Mouse (Mus musculus) monocyte, adult 2 months (primary cell): ENCODE data around the gene Vmn1r85.
A peak's percentile ranks its signal among the peaks of the same experiment; 100 is the strongest.

ENCODE experiments used
- DNase-seq, 2 experiments: peaks; one replicate each; pipeline ENCODE4 v3.0.0; 2022; ENCODE audit warnings: low spot score in 2 of 2, low read depth in 1 of 2

Gene Vmn1r85

DNA sequence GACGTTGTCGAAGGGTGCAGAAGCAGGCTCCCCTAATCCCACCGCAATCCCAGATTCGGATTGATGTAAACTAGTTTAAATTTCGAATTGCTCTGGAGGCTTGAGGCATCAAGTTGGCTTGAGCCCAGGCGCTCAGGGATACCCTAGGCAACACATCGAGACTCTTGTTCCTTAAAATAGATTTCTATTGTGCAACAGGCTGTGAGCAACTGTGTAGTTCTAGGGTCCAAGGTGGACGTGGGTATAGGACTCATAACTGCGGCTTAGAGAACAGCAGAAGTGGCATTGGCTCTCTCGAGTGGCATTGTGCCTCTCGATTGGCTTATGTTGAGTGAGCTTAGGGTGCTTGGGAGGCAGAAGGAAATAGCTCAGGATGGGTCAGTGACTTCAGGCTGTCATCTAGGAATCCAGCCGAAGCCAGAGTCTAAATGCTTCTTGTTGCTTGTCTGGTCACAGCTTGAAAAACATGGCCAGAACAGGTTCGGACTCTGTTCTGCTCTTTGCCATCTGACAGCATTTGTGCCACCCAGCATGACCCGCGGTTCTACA lies 56.3 kb downstream of the Vmn1r85 start:
- DNase-seq: no peak

GRCm38 (mm10) chr7:13037901-13038555 lies 56.9 kb downstream of the Vmn1r85 start, which contains the start of gene Ube2m:
Gene Ube2m (minus strand): TSS chr7:13038275.
- DNase-seq: peak; percentile 87 to 94

DNA sequence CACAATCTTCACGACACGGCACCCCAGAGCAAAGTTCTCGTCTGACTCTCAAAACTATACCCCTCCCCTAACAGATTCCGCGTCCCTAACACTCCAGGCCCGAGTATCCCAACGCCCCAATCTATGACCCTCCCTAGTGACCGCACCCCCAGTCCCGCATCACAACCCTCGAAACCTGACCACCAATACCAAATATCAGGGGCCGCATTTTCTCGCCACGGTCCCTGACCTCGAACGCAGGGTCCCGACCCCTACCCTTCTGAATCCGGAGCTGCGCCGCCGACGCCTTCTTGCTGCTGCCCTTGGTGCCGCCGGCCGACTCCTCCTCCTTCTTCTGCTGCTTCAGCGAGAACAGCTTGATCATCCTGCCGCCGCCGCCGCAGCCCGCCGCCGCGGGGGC lies 57.6 kb downstream of the Vmn1r85 start:
- DNase-seq: no peak

DNA sequence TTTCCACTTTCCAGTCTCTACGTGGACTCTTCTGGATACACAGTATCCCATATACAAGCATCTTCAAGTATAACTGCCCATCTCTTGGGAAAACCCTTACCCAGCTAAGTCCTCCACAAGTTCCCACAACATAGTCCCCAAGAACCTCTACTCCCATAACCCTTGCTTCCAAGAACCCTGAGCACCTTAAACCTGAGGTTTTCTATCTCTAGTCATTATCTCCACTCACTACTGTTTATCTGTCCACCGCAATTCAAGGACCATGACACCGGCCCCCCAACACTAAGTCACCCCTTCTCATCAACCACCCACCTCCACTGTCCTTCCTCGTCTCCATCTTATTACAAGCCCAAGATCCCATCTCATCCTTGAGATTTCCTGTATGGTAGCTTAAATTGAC lies 58.2 kb downstream of the Vmn1r85 start:
- no peak for DNase-seq

GRCm38 (mm10) chr7:13035211-13035855 lies 59.6 kb downstream of the Vmn1r85 start:
- no peak for DNase-seq

- peak; percentile 78 to 85 for DNase-seq
Observed at GRCm38 (mm10) chr7:13034148-13034977, 60.6 kb downstream of the Vmn1r85 start, which contains the start of gene Chmp2a. Gene Chmp2a (minus strand): TSS chr7:13034807.

DNA sequence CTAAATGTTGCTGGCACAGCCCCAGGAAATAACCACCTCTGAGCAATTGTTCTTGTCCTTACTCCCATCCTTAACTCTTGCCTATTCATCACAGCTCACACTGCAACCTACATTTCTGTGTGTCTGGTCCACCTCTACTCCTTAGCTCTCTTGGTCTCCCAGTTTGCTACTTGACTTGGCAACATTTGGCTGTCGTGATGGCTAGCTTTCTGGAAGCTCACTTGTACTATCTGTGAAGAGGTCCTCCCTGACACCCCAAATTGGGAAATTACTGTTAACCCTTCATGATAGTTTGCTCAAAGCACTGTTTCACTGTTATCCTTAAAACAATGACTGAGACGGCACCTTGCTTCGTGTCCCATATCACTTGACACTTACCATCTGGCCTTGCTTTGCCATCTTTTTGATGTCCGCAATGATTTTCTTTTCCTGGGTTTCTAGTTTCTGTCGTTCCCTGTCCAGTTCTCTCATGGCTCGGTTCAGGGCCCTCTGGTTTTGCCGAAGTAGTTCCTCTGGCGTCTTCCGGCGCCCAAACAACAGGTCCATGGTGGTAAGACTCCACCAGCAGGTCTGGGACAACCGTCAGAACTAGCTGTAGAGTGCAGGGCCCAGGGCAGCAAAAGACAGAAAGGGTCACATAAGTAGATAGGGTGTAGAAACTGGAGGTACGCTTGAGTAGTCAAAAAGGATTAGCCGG lies 61.4 kb downstream of the Vmn1r85 start:
- DNase-seq: no peak
